Mouse (Mus musculus) limb, embryonic 14.5 days (tissue): ENCODE measurements at regions not wholly inside any gene's neighbourhood (a gene's known extent, or its start where the extent isn't known, plus 50 kb on each side); places are given as distances from the start of the nearest gene placed in this dataset.

Experiments
- ATAC-seq: fragments of 200-750 bp; cut with Nextera tagmentation; 2 replicates; pipeline ENCODE4 v1.8.0; 2017; ENCODE audit warnings: low read depth, moderate number of reproducible peaks, moderate TSS enrichment; ENCODE audit not compliant: low FRiP score
- DNase-seq: peaks from one replicate; pipeline ENCODE4 v3.0.0-alpha.2; 2015; ENCODE audit warnings: low spot score
- H3K27ac ChIP-seq: fragments of 300-500 bp; sonication (generic); replicated peaks from 2 replicates; pipeline ENCODE4 v1.5.1; 2014; ENCODE audit warnings: low read depth, mild to moderate bottlenecking, low read length, moderate library complexity, mixed read lengths
- H3K27me3 ChIP-seq: fragments of 300-500 bp; sonication (generic); 2 replicates; pipeline ENCODE4 v1.6.1; 2014; ENCODE audit warnings: low read length, mixed read lengths; ENCODE audit not compliant: control insufficient read depth, insufficient read depth
- H3K36me3 ChIP-seq: fragments of 300-500 bp; sonication (generic); 2 replicates; pipeline ENCODE4 v1.6.1; 2014; ENCODE audit warnings: mild to moderate bottlenecking, low read length, moderate library complexity, mixed read lengths; ENCODE audit not compliant: control insufficient read depth, insufficient read depth
- H3K4me1 ChIP-seq: fragments of 300-500 bp; sonication (generic); 2 replicates; pipeline ENCODE4 v1.6.1; 2014; ENCODE audit warnings: antibody characterized with exemption, low read length, mixed read lengths; ENCODE audit not compliant: control insufficient read depth, insufficient read depth
- H3K4me2 ChIP-seq: fragments of 300-500 bp; sonication (generic); replicated peaks from 2 replicates; pipeline ENCODE4 v1.6.1; 2014; ENCODE audit warnings: low read depth, mild to moderate bottlenecking, low read length, moderate library complexity; ENCODE audit not compliant: severe bottlenecking
- H3K4me3 ChIP-seq: fragments of 300-500 bp; sonication (generic); replicated peaks from 2 replicates; pipeline ENCODE4 v1.5.1; 2014; ENCODE audit warnings: low read length
- H3K9ac ChIP-seq: fragments of 300-500 bp; sonication (generic); 2 replicates; pipeline ENCODE4 v1.6.1; 2014; ENCODE audit warnings: mild to moderate bottlenecking, low read depth, low read length, moderate library complexity; ENCODE audit not compliant: severe bottlenecking
- H3K9me3 ChIP-seq: fragments of 300-500 bp; sonication (generic); 2 replicates; pipeline ENCODE4 v1.6.1; 2016; ENCODE audit warnings: low read length; ENCODE audit not compliant: control insufficient read depth
- POLR2A ChIP-seq: fragments of 200-500 bp; IDR thresholded peaks from 2 replicates; pipeline ENCODE4 v1.8.0; 2012; ENCODE audit warnings: inconsistent platforms, mild to moderate bottlenecking, moderate library complexity, borderline replicate concordance; ENCODE audit not compliant: insufficient read depth, insufficient read length; ENCODE audit errors: extremely low read depth
- WGBS: fragments of 180-500 bp; shearing (Covaris S2); extraction: QIAGEN DNeasy Blood & Tissue Kit; methylation state at CpG from one replicate; pipeline ENCODE4 v1.1.7; 2014; 5-methylcytosine and 5-hydroxymethylcytosine counted together

- H3K27me3 ChIP-seq, result no peaks in the 10 kb centered on the region
- peaks cover 22% of the 10 kb centered on the region for H3K4me1 ChIP-seq
- no peak overlapping the region for H3K9ac ChIP-seq
- no peak for TF ChIP-seq POLR2A
- H3K4me2 ChIP-seq, result no peak overlapping the region
- no peaks in the 10 kb centered on the region for H3K9me3 ChIP-seq
- ATAC-seq, result peak; percentile 59; the same call in 1 of the 2 replicates
- H3K4me3 ChIP-seq, result no peak overlapping the region
- no peaks in the 10 kb centered on the region for H3K36me3 ChIP-seq
- DNase-seq, result peak; percentile 58
- WGBS, result 31% methylated on average over 16 of the region's 16 CpGs
- peak overlapping the region; percentile 75 for H3K27ac ChIP-seq
Measured at GRCm38 (mm10) chr15:94025996-94026696, 430.5 kb upstream of the Prickle1 start.

DNA sequence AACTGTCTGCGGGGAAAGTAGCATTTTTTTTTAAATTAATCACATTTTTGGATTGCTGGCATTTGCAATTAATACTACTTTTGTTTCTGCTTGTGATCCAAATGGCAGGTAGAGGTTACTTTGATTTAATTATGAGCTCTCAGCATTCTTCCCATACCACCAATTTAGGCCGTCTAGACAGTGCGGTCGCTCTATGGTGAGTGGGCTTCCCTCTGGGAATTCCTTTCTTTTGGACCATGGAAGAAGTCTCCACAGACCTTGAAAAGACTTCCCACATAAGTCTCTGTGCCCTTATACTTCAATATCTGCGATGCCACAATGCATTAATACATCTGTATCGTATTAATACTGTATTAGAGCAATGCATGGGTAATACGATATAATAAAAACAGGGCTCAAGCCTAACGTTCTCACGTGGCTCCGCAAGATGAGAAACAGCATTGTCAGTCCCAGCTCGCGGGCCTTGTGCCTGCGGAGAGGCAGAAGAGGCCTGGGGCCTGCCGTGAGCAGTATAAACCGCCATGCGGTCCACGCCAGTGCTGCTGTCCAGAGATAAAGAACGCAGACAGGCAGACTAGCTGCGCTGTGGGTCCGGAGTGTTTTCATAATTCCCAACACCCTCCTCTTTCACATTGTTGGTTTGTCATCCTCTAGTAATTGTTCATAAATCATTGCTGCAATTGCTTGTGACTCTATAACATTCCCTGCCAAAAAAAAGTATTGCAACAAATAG lies 429.7 kb upstream of the Prickle1 start:
- 33% methylated on average over 20 of the region's 20 CpGs for WGBS
- H3K9ac ChIP-seq, result no peak overlapping the region
- no peaks in the 10 kb centered on the region for H3K9me3 ChIP-seq
- DNase-seq (peak; percentile 50), ATAC-seq (peak; percentile 45; the same call in 1 of the 2 replicates)
- H3K27me3 ChIP-seq, result no peaks in the 10 kb centered on the region
- no peaks in the 10 kb centered on the region for H3K36me3 ChIP-seq
- no peak overlapping the region for H3K4me2 ChIP-seq
- peak overlapping the region; percentile 75 for H3K27ac ChIP-seq
- no peak overlapping the region for H3K4me3 ChIP-seq
- no peak for TF ChIP-seq POLR2A
- peaks cover 22% of the 10 kb centered on the region for H3K4me1 ChIP-seq

DNA sequence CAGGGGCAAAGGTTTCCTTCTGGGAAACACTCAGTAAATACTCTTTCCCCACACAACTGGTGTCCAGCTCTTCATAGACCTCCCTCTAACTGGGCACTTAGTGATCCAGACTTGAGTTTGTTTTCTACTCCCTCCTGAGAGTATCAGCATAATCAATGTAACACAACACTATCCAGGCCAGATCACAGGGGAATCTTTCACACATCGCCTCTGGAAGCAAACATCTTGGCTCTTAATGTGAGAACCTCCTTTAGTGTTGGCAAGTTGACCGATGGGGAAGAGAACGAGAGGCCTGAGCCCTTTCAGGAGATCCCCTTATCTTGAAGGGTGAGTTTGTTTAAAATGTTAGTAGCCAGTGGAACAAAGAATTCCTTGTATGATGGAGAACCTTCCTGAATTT lies 429.1 kb upstream of the Prickle1 start:
- H3K4me1 ChIP-seq, result peaks cover 22% of the 10 kb centered on the region
- no peak overlapping the region for H3K4me2 ChIP-seq
- H3K9ac ChIP-seq, result no peak overlapping the region
- no peaks in the 10 kb centered on the region for H3K36me3 ChIP-seq
- no peak overlapping the region for H3K27ac ChIP-seq
- H3K9me3 ChIP-seq, result no peaks in the 10 kb centered on the region
- 68% methylated on average over 3 of the region's 3 CpGs for WGBS
- ATAC-seq (no peak), DNase-seq (no peak)
- no peak for TF ChIP-seq POLR2A
- no peaks in the 10 kb centered on the region for H3K27me3 ChIP-seq
- H3K4me3 ChIP-seq, result no peak overlapping the region

DNA sequence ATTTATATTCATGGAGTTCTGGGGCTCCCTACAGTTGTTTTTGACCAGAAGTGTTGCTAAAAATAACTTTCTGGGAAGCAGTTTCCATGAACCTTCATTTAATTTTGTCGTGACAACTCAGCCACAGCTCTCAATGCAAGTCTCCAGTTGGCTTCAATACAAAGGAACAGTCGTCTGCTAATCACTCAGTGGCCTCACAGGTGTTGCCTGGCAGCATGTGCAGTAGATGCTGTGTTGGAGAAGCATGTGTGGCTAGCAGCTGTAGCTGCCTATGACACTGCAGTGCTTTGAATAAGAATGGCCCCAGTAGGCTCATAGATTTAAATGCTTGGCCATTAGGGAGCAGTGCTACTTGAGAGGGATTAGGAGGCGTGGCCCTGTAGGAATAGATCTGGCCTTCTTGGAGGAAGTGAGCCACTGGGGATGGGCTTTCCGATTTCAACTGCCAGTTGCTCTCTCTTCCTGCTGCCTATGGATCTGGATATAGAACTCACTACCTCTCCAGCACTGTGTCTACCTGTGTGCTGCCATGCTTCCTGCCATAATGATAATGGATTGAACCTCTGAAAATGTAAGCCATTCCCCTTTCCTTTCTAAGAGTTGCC lies 428.5 kb upstream of the Prickle1 start:
- peak; percentile 61 for DNase-seq
- 52% methylated on average over 4 of the region's 4 CpGs for WGBS
- no peak overlapping the region for H3K9ac ChIP-seq
- H3K4me2 ChIP-seq, result no peak overlapping the region
- H3K4me3 ChIP-seq, result no peak overlapping the region
- peaks cover 22% of the 10 kb centered on the region for H3K4me1 ChIP-seq
- H3K36me3 ChIP-seq, result no peaks in the 10 kb centered on the region
- no peak overlapping the region for H3K27ac ChIP-seq
- no peaks in the 10 kb centered on the region for H3K27me3 ChIP-seq
- H3K9me3 ChIP-seq, result no peaks in the 10 kb centered on the region
- ATAC-seq, result peak; percentile 64
- TF ChIP-seq POLR2A, result no peak

DNA sequence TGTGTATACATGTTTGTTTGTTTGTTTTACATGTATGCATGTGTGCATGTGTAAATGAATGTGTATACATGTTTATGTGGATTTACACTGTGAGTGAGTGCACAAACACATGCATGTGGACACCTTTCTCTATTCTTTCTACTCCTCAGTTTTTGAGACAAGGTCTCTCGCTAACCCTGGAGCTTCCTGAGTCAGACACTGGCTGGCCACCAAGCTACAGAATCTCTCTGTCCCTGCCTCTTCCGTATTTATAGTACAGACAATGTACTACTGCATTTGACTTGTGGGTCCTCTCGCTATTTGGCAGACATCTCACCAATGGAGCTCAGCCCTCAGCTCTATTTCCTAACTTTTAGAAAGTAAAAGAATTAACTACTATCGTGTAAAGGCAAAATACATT lies 427.8 kb upstream of the Prickle1 start:
- Histone ChIP-seq H3K27ac (0 out of 2 replicates have a peak overlapping the region, but pooled peaks have one; percentile 1), H3K27me3 (no peaks in the 10 kb centered on the region), H3K4me2 (no peak overlapping the region), H3K9ac (no peak overlapping the region), H3K9me3 (no peaks in the 10 kb centered on the region), H3K4me1 (peaks cover 22% of the 10 kb centered on the region), H3K36me3 (no peaks in the 10 kb centered on the region), H3K4me3 (no peak overlapping the region)
- ATAC-seq, result no peak
- 80% methylated on average over 4 of the region's 4 CpGs for WGBS
- DNase-seq, result no peak
- TF ChIP-seq POLR2A, result no peak
